Mouse (Mus musculus) hindbrain, embryonic 16.5 days (tissue): Measurements from ENCODE around the gene Ncoa1. TPM values are rescaled to one million over a fixed set of nuclear protein-coding genes. Genes with fewer than 3 reads are reported as not detected.
A peak's percentile ranks its signal among the peaks of the same experiment; 100 is the strongest.

ENCODE experiments used
- ATAC-seq: fragments of 200-750 bp; cut with Nextera tagmentation; 2 replicates; pipeline ENCODE4 v1.8.0; 2017; ENCODE audit warnings: moderate TSS enrichment, moderate library complexity
- H3K27ac ChIP-seq: fragments of 300-500 bp; sonication (generic); 2 replicates; pipeline ENCODE4 v1.5.1; 2014; ENCODE audit warnings: low read depth, mild to moderate bottlenecking, control low read depth, low read length, moderate library complexity
- H3K27me3 ChIP-seq: fragments of 300-500 bp; sonication (generic); replicated peaks from 2 replicates; pipeline ENCODE4 v1.6.1; 2014; ENCODE audit warnings: low read length; ENCODE audit not compliant: control insufficient read depth, insufficient read depth
- H3K36me3 ChIP-seq: fragments of 300-500 bp; sonication (generic); 2 replicates; pipeline ENCODE4 v1.6.1; 2014; ENCODE audit warnings: mild to moderate bottlenecking, low read length, moderate library complexity, mixed read lengths; ENCODE audit not compliant: control insufficient read depth, insufficient read depth
- H3K4me1 ChIP-seq: fragments of 300-500 bp; sonication (generic); 2 replicates; pipeline ENCODE4 v1.6.1; 2014; ENCODE audit warnings: low read depth, low read length; ENCODE audit not compliant: control insufficient read depth, insufficient read depth
- H3K4me2 ChIP-seq: fragments of 300-500 bp; sonication (generic); 2 replicates; pipeline ENCODE4 v1.6.1; 2014; ENCODE audit warnings: mild to moderate bottlenecking, low read length, control low read depth, moderate library complexity
- H3K4me3 ChIP-seq: fragments of 300-500 bp; sonication (generic); 2 replicates; pipeline ENCODE4 v1.5.1; 2014; ENCODE audit warnings: mild to moderate bottlenecking, low read length, control low read depth, moderate library complexity
- H3K9ac ChIP-seq: fragments of 300-500 bp; sonication (generic); 2 replicates; pipeline ENCODE4 v1.6.1; 2014; ENCODE audit warnings: low read depth, mild to moderate bottlenecking, control low read depth, low read length, moderate library complexity
- H3K9me3 ChIP-seq: fragments of 300-500 bp; sonication (generic); 2 replicates; pipeline ENCODE4 v1.6.1; 2014; ENCODE audit warnings: mild to moderate bottlenecking, low read length, moderate library complexity; ENCODE audit not compliant: control insufficient read depth
- WGBS: fragments of 180-500 bp; shearing (Covaris S2); extraction: QIAGEN DNeasy Blood & Tissue Kit; methylation state at CpG from one replicate; pipeline ENCODE4 v1.1.7; 2014; 5-methylcytosine and 5-hydroxymethylcytosine counted together
- polyA plus RNA-seq: library from polyadenylated mRNA; unstranded; fragments of >200 nt; fragmentation: Nextera tagmentation; extraction: Ambion mirVana; gene quantifications from 2 replicates; pipeline ENCODE4 v1.2.1, GENCODE M21; 2015

Ncoa1 gene
- polyA plus RNA-seq, 1 experiment from 2014 or later, result 12.4 TPM

- no peak overlapping the region for H3K4me2 ChIP-seq
- 30% methylated on average over 7 of the region's 7 CpGs for WGBS
- peak; percentile 26; the same call in 1 of the 2 replicates for ATAC-seq
These were observed 29.9 kb upstream of the Ncoa1 start for GRCm38 (mm10) chr12:4506810-4507430.

GRCm38 (mm10) chr12:4505298-4505697, 28.3 kb upstream of the Ncoa1 start:
- Histone ChIP-seq H3K9ac (no peak overlapping the region), H3K36me3 (no peaks in the 10 kb centered on the region), H3K27ac (no peak overlapping the region), H3K4me3 (no peak overlapping the region), H3K4me1 (peaks cover 8% of the 10 kb centered on the region), H3K27me3 (no peaks in the 10 kb centered on the region), H3K9me3 (no peaks in the 10 kb centered on the region), H3K4me2 (no peak overlapping the region)
- 74% methylated on average over 6 of the region's 6 CpGs for WGBS
- ATAC-seq, result no peak

More at GRCm38 (mm10) chr12:4506810-4507430, 29.9 kb upstream of the Ncoa1 start:
- Histone ChIP-seq H3K9ac (no peak overlapping the region), H3K27ac (peak overlapping the region; percentile 39; the same call in 1 of the 2 replicates), H3K36me3 (no peaks in the 10 kb centered on the region), H3K4me1 (peaks cover 8% of the 10 kb centered on the region), H3K4me3 (no peak overlapping the region), H3K9me3 (no peaks in the 10 kb centered on the region), H3K27me3 (no peaks in the 10 kb centered on the region)

- Histone ChIP-seq H3K4me2 (no peak overlapping the region), H3K36me3 (no peaks in the 10 kb centered on the region), H3K27ac (no peak overlapping the region), H3K4me3 (no peak overlapping the region), H3K27me3 (no peaks in the 10 kb centered on the region), H3K9me3 (no peaks in the 10 kb centered on the region), H3K4me1 (peaks cover 8% of the 10 kb centered on the region), H3K9ac (no peak overlapping the region)
- ATAC-seq, result no peak
- 19% methylated on average over 2 of the region's 2 CpGs for WGBS
These were observed 26.8 kb upstream of the Ncoa1 start for GRCm38 (mm10) chr12:4503673-4504326.

GRCm38 (mm10) chr12:4501916-4502315, 24.9 kb upstream of the Ncoa1 start:
- no peaks in the 10 kb centered on the region for H3K9me3 ChIP-seq
- ATAC-seq, result no peak
- H3K9ac ChIP-seq, result no peak overlapping the region; the same call in 1 of the 2 replicates
- peaks cover 3% of the 10 kb centered on the region for H3K4me1 ChIP-seq
- no peaks in the 10 kb centered on the region for H3K36me3 ChIP-seq
- no peak overlapping the region for H3K4me3 ChIP-seq
- no peak overlapping the region for H3K27ac ChIP-seq
- H3K27me3 ChIP-seq, result no peaks in the 10 kb centered on the region
- WGBS, result 34% methylated on average over 3 of the region's 3 CpGs
- H3K4me2 ChIP-seq, result no peak overlapping the region

GRCm38 (mm10) chr12:4500516-4500915, 23.5 kb upstream of the Ncoa1 start:
- WGBS, result 100% methylated on average over 4 of the region's 4 CpGs
- Histone ChIP-seq H3K36me3 (no peaks in the 10 kb centered on the region), H3K4me1 (peaks cover 2% of the 10 kb centered on the region; the same call in 1 of the 2 replicates), H3K4me2 (no peak overlapping the region), H3K27ac (no peak overlapping the region), H3K9ac (no peak overlapping the region), H3K27me3 (no peaks in the 10 kb centered on the region), H3K9me3 (no peaks in the 10 kb centered on the region), H3K4me3 (no peak overlapping the region)
- ATAC-seq, result no peak

- Histone ChIP-seq H3K4me3 (no peak overlapping the region), H3K27me3 (no peaks in the 10 kb centered on the region), H3K4me1 (peaks cover 2% of the 10 kb centered on the region; the same call in 1 of the 2 replicates), H3K4me2 (no peak overlapping the region), H3K27ac (no peak overlapping the region), H3K9me3 (no peaks in the 10 kb centered on the region), H3K9ac (no peak overlapping the region), H3K36me3 (no peaks in the 10 kb centered on the region)
- 81% methylated on average over 3 of the region's 3 CpGs for WGBS
- ATAC-seq, result no peak
These were observed 22.7 kb upstream of the Ncoa1 start for GRCm38 (mm10) chr12:4499651-4500175.

GRCm38 (mm10) chr12:4488411-4488810, 11.4 kb upstream of the Ncoa1 start:
- no peaks in the 10 kb centered on the region for H3K36me3 ChIP-seq
- H3K4me2 ChIP-seq, result no peak overlapping the region
- H3K9ac ChIP-seq, result no peak overlapping the region
- no peaks in the 10 kb centered on the region for H3K9me3 ChIP-seq
- H3K4me1 ChIP-seq, result no peaks in the 10 kb centered on the region
- no peaks in the 10 kb centered on the region for H3K27me3 ChIP-seq
- no peak for ATAC-seq
- H3K27ac ChIP-seq, result no peak overlapping the region
- no peak overlapping the region for H3K4me3 ChIP-seq
- 63% methylated on average over 6 of the region's 6 CpGs for WGBS

- no peaks in the 10 kb centered on the region for H3K4me1 ChIP-seq
- no peak for ATAC-seq
- H3K27me3 ChIP-seq, result no peaks in the 10 kb centered on the region
- no peaks in the 10 kb centered on the region for H3K36me3 ChIP-seq
- no peaks in the 10 kb centered on the region for H3K9me3 ChIP-seq
- no peak overlapping the region for H3K4me3 ChIP-seq
- H3K27ac ChIP-seq, result no peak overlapping the region
- H3K4me2 ChIP-seq, result no peak overlapping the region
- no peak overlapping the region for H3K9ac ChIP-seq
- 70% methylated on average over 4 of the region's 4 CpGs for WGBS
These were observed 6.4 kb upstream of the Ncoa1 start for GRCm38 (mm10) chr12:4483386-4483785.

GRCm38 (mm10) chr12:4481687-4482086, 4.7 kb upstream of the Ncoa1 start:
- no peaks in the 10 kb centered on the region for H3K36me3 ChIP-seq
- H3K4me3 ChIP-seq, result no peak overlapping the region
- H3K27me3 ChIP-seq, result no peaks in the 10 kb centered on the region
- no peak overlapping the region for H3K27ac ChIP-seq
- H3K4me1 ChIP-seq, result no peaks in the 10 kb centered on the region
- no peaks in the 10 kb centered on the region for H3K9me3 ChIP-seq
- ATAC-seq, result no peak
- no peak overlapping the region for H3K9ac ChIP-seq
- WGBS, result 67% methylated on average over 5 of the region's 5 CpGs
- H3K4me2 ChIP-seq, result no peak overlapping the region
